Mouse (Mus musculus) lung, adult 10 weeks (tissue): ENCODE measurements around the gene Sik1. TPM values are rescaled to one million over a fixed set of nuclear protein-coding genes. Genes with fewer than 3 reads are reported as not detected.

ENCODE experiments used
- polyA plus RNA-seq: library from polyadenylated mRNA; stranded (reverse); fragments of 350-450 nt; fragmentation: Illumina TruSeq; extraction: RNeasy Lipid Tissue Mini Kit (QIAGEN cat#74804); gene quantifications from one replicate; pipeline ENCODE4 v1.2.3, GENCODE M21; 2014; ENCODE audit warnings: low read depth, low replicate concordance; ENCODE audit not compliant: insufficient read depth

The Sik1 gene
- 23.6 TPM for polyA plus RNA-seq

GRCm38 (mm10) chr17:31855597-31856518 is at the start of gene Sik1:
Gene Sik1 (minus strand): TSS chr17:31855804.

Other genes starting within 250 kb of the Sik1 start
- gene Cbs, start 218.6 kb downstream of the Sik1 start, polyA plus RNA-seq = 2.6 TPM
- 109 TPM for gene U2af1, start 196.9 kb downstream of the Sik1 start, polyA plus RNA-seq
- 1.3 TPM for gene Cryaa, start 178.0 kb downstream of the Sik1 start, polyA plus RNA-seq
- gene Rrp1b, start 180.3 kb upstream of the Sik1 start, polyA plus RNA-seq = 5.6 TPM
- gene Hsf2bp, start 180.5 kb upstream of the Sik1 start, polyA plus RNA-seq = 0.69 TPM